Mouse (Mus musculus): Measurements from ENCODE around the gene Gm9844. TPM values are rescaled to one million over a fixed set of nuclear protein-coding genes. Genes with fewer than 3 reads are reported as not detected.
A peak's percentile ranks its signal among the peaks of the same experiment; 100 is the strongest.

The Gm9844 gene
- polyA plus RNA-seq, 1 experiment from 2014 or later, result 2.7 TPM

DNA sequence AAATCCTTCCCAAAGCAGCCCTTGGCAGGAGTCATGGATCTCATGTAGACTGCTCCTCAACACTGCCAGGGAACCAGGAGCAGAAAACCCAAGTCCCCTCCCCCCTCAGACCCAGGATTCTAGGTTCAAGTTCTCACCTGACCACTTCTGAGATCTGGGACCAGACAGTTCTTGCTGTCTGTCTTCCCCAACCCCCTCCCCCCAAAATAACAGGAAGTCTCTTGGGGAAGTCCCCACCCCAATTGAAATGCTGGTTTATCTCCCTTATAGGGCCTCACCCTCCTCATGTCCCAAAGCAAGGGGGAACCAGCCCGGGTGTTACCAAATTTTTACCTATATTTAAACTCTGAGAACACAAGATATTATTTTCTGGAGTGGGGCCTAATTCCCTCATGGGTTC is 39.8 kb downstream of the Gm9844 start:
- Histone ChIP-seq H3K27ac (ENCODE audit: low read depth) (peak overlapping the region; percentile 95), H3K9me3 (ENCODE audit: low read length) (no peaks in the 10 kb centered on the region), H3K9ac (replicated peaks) (peak overlapping the region; percentile 79; the same call in 1 of the 2 replicates), H3K4me2 (ENCODE audit: low read depth, low read length) (peak overlapping the region; percentile 97), H3K36me3 (replicated peaks; ENCODE audit: insufficient read depth, low read length) (0 out of 2 replicates have a peak, but pooled peaks cover 4% of the 10 kb centered on the region), H3K4me1 (ENCODE audit: insufficient read depth) (peaks cover 31% of the 10 kb centered on the region), H3K27me3 (ENCODE audit: insufficient read depth, low read length) (no peaks in the 10 kb centered on the region), H3K4me3 (ENCODE audit: low read depth, low read length) (0 out of 2 replicates have a peak overlapping the region, but pooled peaks have one; percentile 10)
- 8% methylated on average over 1 of the region's 1 CpGs for WGBS (ENCODE audit: insufficient replicate concordance)
- ATAC-seq (no peak), DNase-seq (no peak)
- TF ChIP-seq CTCF (IDR thresholded peaks at IDR 0.05; ENCODE audit: low read depth) (no peak), EP300 (IDR thresholded peaks at IDR 0.05; ENCODE audit: low read depth) (no peak)

DNA sequence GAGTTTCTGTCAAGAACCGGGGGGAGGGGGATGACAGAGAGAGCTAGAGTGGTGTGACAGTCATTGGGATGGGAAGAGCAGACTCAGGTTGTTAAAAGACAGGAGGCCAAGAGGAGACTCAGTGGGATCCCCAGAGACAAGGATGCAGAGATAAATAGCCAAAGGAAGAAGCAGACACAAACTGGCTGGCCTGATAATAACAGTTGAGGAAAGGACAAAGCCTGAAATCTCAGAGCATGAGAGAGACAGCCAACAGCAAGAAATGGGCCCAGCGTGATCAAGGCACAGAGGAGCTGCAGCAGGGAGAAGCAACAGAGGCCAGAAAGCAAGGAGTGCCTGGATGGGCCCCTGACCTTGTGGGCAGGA is 40.2 kb downstream of the Gm9844 start:
- peak overlapping the region; percentile 70 for H3K4me3 ChIP-seq (ENCODE audit: low read depth, low read length)
- no peak for TF ChIP-seq CTCF (IDR thresholded peaks at IDR 0.05; ENCODE audit: low read depth)
- no peak for TF ChIP-seq EP300 (IDR thresholded peaks at IDR 0.05; ENCODE audit: low read depth)
- peaks cover 35% of the 10 kb centered on the region for H3K4me1 ChIP-seq (ENCODE audit: insufficient read depth)
- H3K9ac ChIP-seq (replicated peaks), result peak overlapping the region; percentile 79
- DNase-seq, result no peak
- H3K36me3 ChIP-seq (replicated peaks; ENCODE audit: insufficient read depth, low read length), result 0 out of 2 replicates have a peak, but pooled peaks cover 4% of the 10 kb centered on the region
- no peak for ATAC-seq
- no peaks in the 10 kb centered on the region for H3K27me3 ChIP-seq (ENCODE audit: insufficient read depth, low read length)
- H3K4me2 ChIP-seq (ENCODE audit: low read depth, low read length), result peak overlapping the region; percentile 97
- H3K27ac ChIP-seq (ENCODE audit: low read depth), result peak overlapping the region; percentile 95
- 30% methylated on average over 2 of the region's 2 CpGs for WGBS (ENCODE audit: insufficient replicate concordance)
- no peaks in the 10 kb centered on the region for H3K9me3 ChIP-seq (ENCODE audit: low read length)

DNA sequence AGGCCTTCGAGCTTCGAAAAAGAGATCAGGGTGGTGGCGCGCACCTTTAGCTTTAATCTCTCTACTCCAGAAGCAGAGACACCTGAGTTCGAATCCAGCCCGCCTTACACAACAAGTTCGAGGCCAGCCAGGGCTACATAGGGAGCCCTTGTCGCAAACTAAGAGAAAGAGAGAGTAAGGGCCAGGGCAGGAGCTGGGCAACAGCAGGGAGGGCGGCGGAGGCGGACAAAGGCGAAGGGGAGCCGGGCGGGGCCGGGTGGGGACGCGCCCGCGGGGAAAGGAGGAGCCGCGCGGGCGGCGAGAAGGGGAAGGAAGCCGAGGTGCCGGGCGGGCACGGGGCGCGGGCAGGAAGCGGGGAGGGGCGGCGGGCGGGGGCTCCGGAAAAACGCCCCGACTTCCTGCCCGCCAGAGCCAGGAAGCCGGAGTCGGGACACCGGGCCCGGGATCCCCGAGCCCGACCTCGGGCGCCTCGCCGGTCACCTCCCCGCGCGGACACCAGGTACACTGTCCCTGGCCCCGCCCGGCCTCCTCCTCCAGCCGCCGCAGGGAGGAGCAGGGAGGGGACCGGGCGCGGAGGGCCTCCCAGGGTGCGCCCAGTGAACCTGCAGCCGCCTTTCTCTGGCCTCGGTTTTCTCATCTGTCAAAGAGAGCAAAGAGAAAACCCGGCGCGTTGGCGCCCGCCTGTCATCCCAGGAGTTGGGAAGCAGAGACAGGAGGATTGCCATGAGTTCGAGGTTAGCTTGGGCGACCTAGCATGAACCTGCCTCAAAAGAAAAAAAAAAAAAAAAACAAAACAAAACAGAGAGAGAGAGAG is 40.8 kb downstream of the Gm9844 start, which contains the start of gene Arhgef1:
Gene Arhgef1, plus strand, starts transcription at position 283 of the 814 bp plus-strand sequence.
- Histone ChIP-seq H3K4me3 (ENCODE audit: low read depth, low read length) (peak within 1 kb of the TSS; percentile 70), H3K9ac (replicated peaks) (peak within 1 kb of the TSS; percentile 79), H3K4me1 (ENCODE audit: insufficient read depth) (peaks cover 35% of the 10 kb centered on the region), H3K36me3 (replicated peaks; ENCODE audit: insufficient read depth, low read length) (peaks cover 6% of the 10 kb centered on the region; the same call in 1 of the 2 replicates), H3K9me3 (ENCODE audit: low read length) (no peaks in the 10 kb centered on the region), H3K27me3 (ENCODE audit: insufficient read depth, low read length) (no peaks in the 10 kb centered on the region), H3K27ac (ENCODE audit: low read depth) (peak within 1 kb of the TSS; percentile 95), H3K4me2 (ENCODE audit: low read depth, low read length) (peak within 1 kb of the TSS; percentile 97)
- 6% methylated on average over 52 of the region's 68 CpGs for WGBS (ENCODE audit: insufficient replicate concordance)
- TF ChIP-seq EP300 (IDR thresholded peaks at IDR 0.05; ENCODE audit: low read depth) (no peak), CTCF (IDR thresholded peaks at IDR 0.05; ENCODE audit: low read depth) (no peak)
- DNase-seq (peak; percentile 80), ATAC-seq (peak; percentile 37)

DNA sequence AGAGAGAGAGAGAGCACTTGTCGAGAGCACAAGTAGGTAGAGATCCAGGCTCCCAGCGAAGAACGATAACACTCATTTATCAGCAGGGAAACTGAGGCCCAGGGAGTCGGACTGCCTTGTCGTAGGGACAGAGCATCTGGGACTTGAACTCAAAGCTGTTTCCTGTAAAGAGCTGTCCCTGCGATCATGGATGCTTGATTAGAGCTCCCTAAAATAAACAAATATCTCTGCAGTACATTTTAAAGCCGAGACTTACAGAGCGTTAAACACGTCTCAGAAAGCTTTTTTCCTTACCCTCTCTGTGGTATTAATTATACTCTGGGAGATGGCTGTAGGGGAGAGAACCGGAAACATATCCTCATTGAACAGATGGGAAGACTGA is 41.4 kb downstream of the Gm9844 start:
- H3K4me3 ChIP-seq (ENCODE audit: low read depth, low read length), result peak overlapping the region; percentile 70
- H3K4me1 ChIP-seq (ENCODE audit: insufficient read depth), result peaks cover 35% of the 10 kb centered on the region
- no peaks in the 10 kb centered on the region for H3K27me3 ChIP-seq (ENCODE audit: insufficient read depth, low read length)
- H3K36me3 ChIP-seq (replicated peaks; ENCODE audit: insufficient read depth, low read length), result peaks cover 12% of the 10 kb centered on the region
- H3K27ac ChIP-seq (ENCODE audit: low read depth), result peak overlapping the region; percentile 95
- TF ChIP-seq EP300 (IDR thresholded peaks at IDR 0.05; ENCODE audit: low read depth) (no peak), CTCF (IDR thresholded peaks at IDR 0.05; ENCODE audit: low read depth) (no peak)
- DNase-seq (no peak), ATAC-seq (no peak)
- WGBS (ENCODE audit: insufficient replicate concordance), result 5% methylated on average over 10 of the region's 10 CpGs
- peak overlapping the region; percentile 97 for H3K4me2 ChIP-seq (ENCODE audit: low read depth, low read length)
- peak overlapping the region; percentile 79 for H3K9ac ChIP-seq (replicated peaks)
- no peaks in the 10 kb centered on the region for H3K9me3 ChIP-seq (ENCODE audit: low read length)

DNA sequence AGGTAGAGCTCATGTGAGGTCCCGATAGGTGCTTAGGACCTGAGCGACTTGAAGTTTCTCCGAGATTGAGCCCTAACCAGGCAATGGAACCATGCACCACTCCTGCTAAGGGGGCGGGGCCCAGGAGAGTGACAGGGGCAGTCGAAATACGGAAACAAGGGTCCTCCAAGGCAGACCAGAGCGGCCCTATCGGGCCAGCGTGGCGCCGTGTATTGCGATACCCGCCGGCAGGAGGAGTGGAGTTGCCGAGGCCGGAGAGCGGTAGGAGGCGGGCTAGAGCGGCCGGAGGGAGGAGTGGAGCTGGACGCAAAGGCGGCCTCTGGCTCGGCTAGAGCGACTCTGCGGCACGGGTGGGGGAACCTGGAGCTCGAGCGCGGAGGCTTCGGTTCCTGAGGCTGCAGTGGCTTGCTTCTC is 42.1 kb downstream of the Gm9844 start:
- peak; percentile 96 for ATAC-seq
- Histone ChIP-seq H3K9me3 (ENCODE audit: low read length) (no peaks in the 10 kb centered on the region), H3K4me3 (ENCODE audit: low read depth, low read length) (peak overlapping the region; percentile 70), H3K9ac (replicated peaks) (peak overlapping the region; percentile 75), H3K4me1 (ENCODE audit: insufficient read depth) (peaks cover 35% of the 10 kb centered on the region), H3K36me3 (replicated peaks; ENCODE audit: insufficient read depth, low read length) (peaks cover 17% of the 10 kb centered on the region), H3K4me2 (ENCODE audit: low read depth, low read length) (peak overlapping the region; percentile 97), H3K27ac (ENCODE audit: low read depth) (peak overlapping the region; percentile 95), H3K27me3 (ENCODE audit: insufficient read depth, low read length) (no peaks in the 10 kb centered on the region)
- DNase-seq, result peak; percentile 98
- under 1% methylated on average over 30 of the region's 30 CpGs for WGBS (ENCODE audit: insufficient replicate concordance)
- TF ChIP-seq EP300 (IDR thresholded peaks at IDR 0.05; ENCODE audit: low read depth), result peak; percentile 42; the same call in 1 of the 2 replicates
- peak; percentile 81 for TF ChIP-seq CTCF (IDR thresholded peaks at IDR 0.05; ENCODE audit: low read depth)

DNA sequence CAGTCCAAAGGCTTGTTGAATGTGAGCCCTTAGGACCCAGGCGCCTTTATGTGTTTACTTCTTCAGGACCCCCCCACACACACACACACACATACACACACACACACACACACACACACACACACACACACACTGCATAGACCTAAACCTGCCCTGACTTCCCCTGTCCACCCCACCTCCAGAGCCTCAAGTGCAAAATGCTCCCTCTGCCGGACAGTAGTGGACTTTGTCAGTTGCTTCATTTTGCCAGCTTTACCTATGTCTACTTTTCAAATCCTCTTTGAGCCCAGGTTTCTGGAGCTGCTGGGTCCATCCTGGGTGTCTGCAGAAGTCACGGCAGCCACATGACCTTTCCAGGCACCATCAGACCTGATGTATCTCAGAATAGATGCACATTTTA is 42.9 kb downstream of the Gm9844 start:
- no peaks in the 10 kb centered on the region for H3K27me3 ChIP-seq (ENCODE audit: insufficient read depth, low read length)
- H3K9ac ChIP-seq (replicated peaks), result peak overlapping the region; percentile 75
- TF ChIP-seq CTCF (IDR thresholded peaks at IDR 0.05; ENCODE audit: low read depth), result peak; percentile 94
- TF ChIP-seq EP300 (IDR thresholded peaks at IDR 0.05; ENCODE audit: low read depth), result no peak
- H3K36me3 ChIP-seq (replicated peaks; ENCODE audit: insufficient read depth, low read length), result peaks cover 24% of the 10 kb centered on the region
- peaks cover 35% of the 10 kb centered on the region for H3K4me1 ChIP-seq (ENCODE audit: insufficient read depth)
- ATAC-seq, result peak; percentile 20
- peak; percentile 80 for DNase-seq
- peak overlapping the region; percentile 70 for H3K4me3 ChIP-seq (ENCODE audit: low read depth, low read length)
- no peaks in the 10 kb centered on the region for H3K9me3 ChIP-seq (ENCODE audit: low read length)
- WGBS (ENCODE audit: insufficient replicate concordance), result 12% methylated on average over 3 of the region's 3 CpGs
- peak overlapping the region; percentile 97 for H3K4me2 ChIP-seq (ENCODE audit: low read depth, low read length)
- peak overlapping the region; percentile 86; the same call in 1 of the 2 replicates for H3K27ac ChIP-seq (ENCODE audit: low read depth)
